Mouse (Mus musculus) layer of hippocampus, adult 11-12 months (tissue): ENCODE measurements at regions not wholly inside any gene's neighbourhood (a gene's known extent, or its start where the extent isn't known, plus 50 kb on each side); places are given as distances from the start of the nearest gene placed in this dataset.

Experiments used
- DNase-seq: peaks from one replicate; pipeline ENCODE4 v3.0.0; 2022; ENCODE audit warnings: low spot score

DNA sequence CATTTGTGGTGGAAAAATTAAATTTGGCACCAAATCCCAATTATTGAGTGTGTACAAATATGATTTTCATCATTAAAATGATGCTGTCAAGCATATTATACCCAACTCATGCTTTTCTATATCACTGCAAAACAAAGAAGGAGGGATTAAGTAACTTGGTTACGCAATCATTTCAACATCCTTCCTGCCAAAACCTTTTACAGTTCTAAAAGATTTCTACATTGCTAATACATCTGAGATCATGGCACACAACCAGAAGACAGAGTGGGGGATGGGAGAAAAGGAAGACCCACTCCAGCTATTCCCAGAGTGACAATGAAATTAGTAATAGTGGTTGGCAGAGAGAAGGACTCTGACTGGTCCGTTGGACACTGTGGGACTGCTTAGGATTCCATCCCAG, 280.3 kb upstream of the Nr2f2 start:
- no peak for DNase-seq

DNA sequence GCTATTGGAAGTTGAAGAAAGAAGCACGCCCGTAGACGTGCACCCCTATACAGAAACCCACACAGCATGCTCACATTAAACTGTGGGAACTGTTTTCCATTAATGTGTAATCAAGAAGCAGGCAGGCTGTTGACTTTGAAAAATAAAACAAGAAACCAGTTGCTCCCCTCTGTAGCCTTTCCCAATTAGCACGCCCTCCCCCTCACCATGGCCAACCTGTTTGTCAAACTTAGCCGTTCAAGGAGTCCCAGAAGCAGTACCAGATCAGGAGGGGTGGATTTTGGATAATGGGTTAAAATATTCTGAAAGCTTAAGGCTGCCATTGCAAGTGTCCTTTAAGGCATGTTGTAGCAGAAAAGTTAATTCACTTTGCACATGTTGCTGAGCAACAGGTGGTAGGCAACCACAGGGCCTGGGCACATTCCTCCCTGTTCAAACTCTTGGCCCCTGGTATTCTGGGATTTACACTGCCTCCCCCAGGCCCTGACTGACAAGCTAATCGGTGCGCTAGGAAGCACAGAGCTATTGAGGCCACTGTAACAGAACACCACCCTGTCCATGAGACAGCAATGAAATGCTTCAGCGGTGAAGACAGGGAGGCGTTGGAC, 277.3 kb upstream of the Nr2f2 start:
- no peak for DNase-seq

DNA sequence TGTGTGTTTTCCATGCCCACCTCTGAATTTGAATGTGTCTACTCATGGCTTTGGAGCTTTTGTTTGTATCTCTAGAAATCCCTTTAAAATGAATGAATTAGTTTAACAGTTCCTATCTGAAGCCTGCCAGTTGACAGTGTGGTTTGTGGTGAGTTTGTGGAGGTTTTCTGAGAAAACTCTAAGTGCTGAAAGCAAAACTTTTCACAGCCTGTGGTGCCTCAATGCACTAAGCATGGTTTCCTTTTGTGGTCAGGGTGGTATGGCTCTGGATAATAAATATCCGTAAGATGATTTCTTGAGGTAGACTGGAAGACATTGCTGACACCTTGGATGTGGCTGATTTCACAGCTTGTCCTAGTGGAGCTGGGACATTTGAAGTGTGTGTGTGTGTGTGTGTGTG, 276.5 kb upstream of the Nr2f2 start:
- DNase-seq, result no peak

- DNase-seq, result no peak
Observed at GRCm38 (mm10) chr7:70641217-70641616, 274.7 kb upstream of the Nr2f2 start.

DNA sequence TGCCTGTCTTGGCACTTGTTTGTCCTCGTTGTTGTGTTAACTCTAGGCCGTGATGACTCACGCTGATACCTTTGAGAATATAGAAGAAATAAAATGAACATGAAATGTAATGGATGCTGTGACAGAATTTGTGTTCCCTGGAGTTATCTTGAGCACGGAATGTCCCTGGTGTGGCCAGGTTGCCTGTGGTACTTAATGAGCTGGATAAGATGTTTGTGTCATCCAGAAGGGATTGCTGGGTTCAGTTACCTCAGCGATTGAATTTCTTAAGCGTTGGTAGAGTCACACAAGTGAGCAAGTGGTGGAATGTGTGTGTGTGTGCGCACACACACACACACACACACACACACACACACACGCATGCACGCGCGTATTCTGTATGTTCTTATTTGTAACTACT, 274.0 kb upstream of the Nr2f2 start:
- no peak for DNase-seq

DNA sequence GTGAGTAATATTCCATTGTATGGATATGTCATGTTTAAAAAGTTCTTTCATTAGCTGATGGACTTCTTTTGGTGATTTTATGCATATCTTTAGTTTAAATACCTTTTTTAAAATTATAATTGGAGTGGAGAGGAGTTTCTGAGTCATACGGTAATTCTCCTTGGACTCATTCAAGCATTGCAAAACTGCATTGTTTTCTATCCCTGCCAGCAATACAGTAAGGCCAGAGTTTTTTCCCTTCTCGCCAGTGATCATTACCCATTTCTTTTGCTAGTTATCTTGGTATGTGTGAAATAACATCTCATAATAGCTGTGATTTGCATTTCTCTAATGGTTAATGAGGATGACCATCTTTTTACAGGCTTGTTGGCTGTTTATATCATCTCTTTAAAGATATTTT, 271.6 kb upstream of the Nr2f2 start:
- DNase-seq, result no peak

DNA sequence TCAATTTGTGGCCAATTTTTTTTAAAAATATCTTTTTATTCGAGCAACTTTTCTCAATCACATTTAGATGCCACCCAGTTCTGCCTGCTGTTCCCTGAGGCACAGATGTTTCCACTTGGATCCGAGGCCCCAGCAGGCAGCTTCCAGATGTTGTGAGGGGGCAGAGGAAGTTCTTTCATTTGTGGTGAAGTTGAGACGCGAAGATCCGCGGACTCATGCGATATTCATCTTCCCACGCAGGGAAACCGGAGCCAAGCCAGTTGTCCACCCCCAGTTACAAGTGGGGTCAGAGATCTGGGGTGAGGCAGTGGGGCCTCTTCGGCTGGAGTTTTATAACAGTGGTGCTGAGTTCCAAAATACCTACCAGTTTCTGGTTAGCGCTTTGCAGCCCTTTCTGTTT, 267.5 kb upstream of the Nr2f2 start:
- DNase-seq, result no peak

DNA sequence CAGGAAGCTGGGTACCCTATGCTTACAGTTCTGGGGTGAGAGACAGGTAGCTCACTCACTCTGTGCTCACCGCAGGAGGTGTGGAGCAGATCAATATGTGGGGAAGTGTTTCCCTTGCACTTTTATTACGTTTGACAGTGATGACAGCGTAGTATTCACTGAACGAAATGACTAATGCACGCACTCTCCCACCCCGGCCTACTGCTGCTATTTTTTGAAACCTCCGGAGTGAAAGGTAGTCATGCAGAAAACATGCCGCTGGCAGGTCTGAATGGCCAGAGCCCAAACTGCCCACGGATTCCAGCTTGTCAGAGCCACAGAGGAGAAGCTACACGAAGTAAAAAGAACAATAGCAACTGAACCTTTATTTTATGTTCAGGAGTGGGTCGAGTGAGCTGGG, 267.0 kb upstream of the Nr2f2 start:
- DNase-seq, result no peak

- DNase-seq, result no peak
Observed at GRCm38 (mm10) chr7:70625643-70626231, 259.2 kb upstream of the Nr2f2 start.

DNA sequence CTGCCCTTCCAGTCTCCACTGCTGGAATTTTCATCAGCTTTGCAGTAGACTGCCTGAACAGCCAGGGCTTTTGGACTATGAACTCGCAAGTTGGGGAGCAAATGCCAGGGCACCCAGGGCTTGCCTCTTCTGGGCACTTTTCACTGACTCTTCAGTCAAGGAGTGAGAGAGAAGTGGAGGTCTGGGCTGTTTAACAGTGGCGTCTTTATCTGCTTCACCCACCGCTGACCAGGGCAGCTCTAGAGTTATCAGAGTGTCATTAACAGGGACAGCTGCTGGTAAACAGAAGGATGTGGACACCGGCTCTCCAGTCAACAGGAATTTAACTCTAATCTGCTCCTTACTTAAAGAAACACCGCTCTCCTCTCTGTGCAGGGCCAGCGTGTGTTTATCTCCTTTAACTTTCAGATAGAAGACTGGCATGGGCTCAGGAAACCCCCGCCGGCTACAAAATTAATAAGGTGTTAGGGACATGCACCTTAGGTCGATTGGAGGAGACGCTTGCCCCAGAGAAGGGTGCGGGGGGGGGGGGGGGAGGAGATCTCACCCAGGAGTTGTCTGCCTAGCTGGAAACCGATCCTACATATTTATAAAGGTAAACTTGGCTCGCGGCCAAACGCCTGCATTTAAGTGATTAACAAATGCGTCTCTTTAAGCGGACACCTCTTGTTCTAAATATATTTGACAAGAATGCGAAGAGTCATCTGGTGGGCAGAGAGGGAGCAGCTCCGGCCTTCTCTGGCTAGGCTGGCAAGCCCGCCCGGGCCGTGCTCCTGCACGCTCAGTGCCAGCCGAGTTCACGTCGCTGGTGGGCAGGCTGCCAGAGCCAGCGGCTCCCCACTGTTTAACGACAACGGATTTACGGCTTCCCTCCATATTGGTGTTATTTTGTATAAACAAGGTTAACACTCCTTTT, 258.4 kb upstream of the Nr2f2 start:
- DNase-seq, result no peak

- DNase-seq, result no peak
Observed at GRCm38 (mm10) chr7:70624031-70624726, 257.6 kb upstream of the Nr2f2 start.

GRCm38 (mm10) chr7:70619400-70619799, 252.9 kb upstream of the Nr2f2 start:
- DNase-seq, result no peak

- DNase-seq, result no peak
Observed at GRCm38 (mm10) chr7:70618270-70618669, 251.7 kb upstream of the Nr2f2 start.

DNA sequence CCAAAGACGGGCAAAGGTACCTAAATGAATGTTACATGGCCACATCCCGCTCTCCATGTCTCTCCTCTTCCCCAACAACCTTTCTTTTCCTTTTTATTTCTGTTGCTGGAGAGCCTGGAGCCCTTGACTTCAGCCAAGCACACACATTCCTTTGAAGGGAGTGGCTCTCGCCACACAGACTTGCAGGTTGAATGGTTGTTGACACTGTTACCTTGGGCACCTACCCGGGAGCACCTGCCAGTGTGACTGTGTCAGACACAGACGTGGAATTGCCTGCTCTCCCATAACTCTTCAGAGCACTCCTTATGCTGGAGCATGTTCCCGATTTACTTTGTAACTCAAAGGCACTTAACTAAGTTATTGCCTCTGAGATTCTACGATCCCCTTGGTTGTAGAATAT, 240.0 kb upstream of the Nr2f2 start:
- DNase-seq, result no peak

- DNase-seq, result no peak
Observed at GRCm38 (mm10) chr7:70604471-70605174, 238.1 kb upstream of the Nr2f2 start.

DNA sequence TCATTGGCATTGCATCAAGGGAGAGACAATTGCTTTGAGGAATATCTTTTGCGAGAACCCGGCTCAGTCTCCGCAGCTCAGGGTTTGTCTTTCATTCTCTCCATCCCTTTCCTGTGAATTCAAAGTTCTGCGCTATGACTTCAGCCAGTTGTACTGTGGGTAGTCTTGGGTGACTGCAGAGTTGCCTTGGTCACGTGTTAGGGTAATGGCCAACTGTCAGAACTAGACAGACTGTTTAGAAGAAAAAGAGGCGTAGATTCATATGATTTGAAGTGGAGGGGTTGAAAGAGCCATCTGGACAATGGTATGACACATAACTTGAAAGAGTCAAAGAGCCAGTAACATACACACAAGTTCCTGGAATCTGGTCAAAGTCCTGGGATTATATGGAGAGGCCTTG, 226.5 kb upstream of the Nr2f2 start:
- no peak for DNase-seq

DNA sequence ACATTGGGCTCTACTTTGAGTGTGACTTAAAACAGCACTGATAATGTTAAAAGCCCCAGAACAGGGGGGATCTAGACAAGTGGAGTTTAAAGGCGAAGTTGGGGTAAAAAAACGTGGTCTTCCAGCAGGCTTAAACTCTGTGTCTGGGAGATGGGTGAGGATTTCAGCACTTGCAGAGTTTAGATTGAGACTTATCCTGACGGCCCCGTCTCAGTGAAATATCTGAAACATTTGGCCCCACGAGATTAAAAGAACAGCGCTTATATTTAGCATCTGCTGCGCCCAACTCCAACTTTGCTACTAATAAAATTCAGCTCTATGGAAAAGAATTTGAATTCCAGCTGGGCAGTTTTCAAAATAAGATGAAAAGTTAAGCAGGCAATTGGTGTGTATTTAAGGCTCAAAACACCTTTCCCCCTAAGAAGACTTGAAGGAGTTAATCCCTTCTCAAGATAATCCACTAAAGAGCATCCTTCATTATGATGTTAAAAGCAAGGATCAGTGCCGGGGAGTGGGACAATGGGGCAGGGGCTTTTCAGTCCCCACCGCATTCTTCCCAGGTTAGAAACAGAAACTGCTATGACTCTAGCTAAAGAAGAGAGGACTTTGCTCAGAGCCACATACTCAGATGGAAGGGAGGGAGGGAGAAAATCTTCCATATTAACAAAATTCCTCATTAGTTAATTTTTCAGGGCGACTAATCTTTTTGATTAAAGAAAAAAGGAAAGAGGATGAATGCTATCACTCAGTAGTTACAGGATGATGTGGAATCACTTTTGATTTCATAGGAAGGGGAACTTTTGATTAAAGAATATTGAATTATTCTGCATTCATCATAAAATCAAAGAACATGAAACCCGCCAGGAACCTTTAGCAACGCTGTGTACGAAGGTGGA, 225.1 kb upstream of the Nr2f2 start:
- DNase-seq, result no peak

DNA sequence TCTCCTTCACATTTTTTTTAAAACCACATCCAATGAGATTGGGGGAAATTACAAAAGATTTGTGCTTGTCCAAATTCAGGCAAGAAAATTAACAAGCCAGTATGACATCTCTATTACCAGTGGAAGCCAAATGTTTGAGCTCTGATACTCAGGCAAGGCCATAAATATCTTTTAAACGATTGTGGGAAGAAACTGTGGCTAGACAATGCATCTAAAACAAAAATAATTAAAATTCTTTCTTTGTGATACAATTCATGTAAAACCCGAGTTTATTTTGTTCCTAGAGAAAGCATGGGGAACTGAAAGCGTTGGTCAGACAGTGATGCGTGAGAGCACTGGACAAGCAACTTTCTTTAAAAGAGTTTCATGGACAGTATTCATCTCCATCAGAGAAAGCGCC, 223.2 kb upstream of the Nr2f2 start:
- no peak for DNase-seq

DNA sequence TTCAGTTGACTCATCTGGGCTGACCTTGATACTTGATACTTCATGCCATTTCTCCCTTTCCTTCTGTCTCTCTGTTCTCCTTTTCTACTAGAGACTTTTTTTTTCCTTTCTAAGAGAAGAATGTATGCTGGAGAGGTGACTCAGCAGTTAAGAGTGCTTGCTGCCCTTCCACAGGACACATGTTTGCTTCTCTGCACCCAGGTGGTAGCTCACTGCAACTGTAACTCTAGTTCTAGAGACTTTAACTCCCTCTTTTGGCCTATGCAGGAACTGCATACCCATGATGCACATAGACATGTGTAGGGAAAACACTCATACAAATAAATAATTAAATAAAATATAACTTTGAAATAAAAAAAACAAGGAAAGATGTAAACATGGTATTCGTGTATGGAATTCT, 221.5 kb upstream of the Nr2f2 start:
- no peak for DNase-seq

DNA sequence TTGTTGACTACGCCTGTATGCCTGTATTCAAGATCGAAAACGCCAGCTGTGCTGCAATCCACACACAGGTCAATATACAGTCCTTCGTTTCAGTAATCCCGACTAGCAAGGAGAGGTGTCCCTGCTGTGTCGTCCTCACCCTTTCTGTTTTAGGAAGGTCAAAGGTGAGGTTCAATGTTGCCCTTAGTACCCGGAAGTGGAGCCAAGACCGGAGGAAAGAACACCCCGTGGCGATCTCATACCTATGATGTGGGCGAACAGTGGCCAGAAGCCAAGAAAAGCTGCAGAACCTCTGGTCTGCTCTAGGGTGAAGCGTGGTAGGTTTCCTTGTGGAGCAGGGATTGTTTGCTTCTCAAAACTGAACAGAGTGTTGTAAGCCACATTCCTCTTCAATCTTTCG, 217.9 kb upstream of the Nr2f2 start:
- DNase-seq, result no peak
